In genomic region chr10:121033128-121033791, GRCm38 (mm10) we compare ENCODE assay signal across 8 mouse cellular contexts. TPM values are rescaled to one million over a fixed set of nuclear protein-coding genes. Genes with fewer than 3 reads are reported as not detected.
DNase-seq lines count a peak whose midpoint lies in the region; ATAC-seq and TF ChIP-seq lines count a peak whose summit lies in the region.

No protein-coding gene starts in this region.

- no peaks in the 10 kb centered on the region for H3K9me3 ChIP-seq in heart, embryonic 13.5 days
- H3K9me3 ChIP-seq in kidney, postnatal 0 days (replicated peaks; ENCODE audit: low read length): no peaks in the 10 kb centered on the region
- no peaks in the 10 kb centered on the region for H3K9me3 ChIP-seq in liver, embryonic 16.5 days (replicated peaks; ENCODE audit: control insufficient read depth, low read length)
- no peaks in the 10 kb centered on the region for H3K9me3 ChIP-seq in neural tube, embryonic 12.5 days
- no peaks in the 10 kb centered on the region for H3K9me3 ChIP-seq in stomach, postnatal 0 days (ENCODE audit: control insufficient read depth, low read length)

- ATAC-seq in heart, embryonic 13.5 days (ENCODE audit: extremely low read depth, insufficient number of reproducible peaks, low FRiP score, low TSS enrichment): no peak
- ATAC-seq in kidney, postnatal 0 days (replicated peaks; ENCODE audit: low FRiP score, low read depth): peak; percentile 82
- ATAC-seq in liver, embryonic 16.5 days (ENCODE audit: low read depth): peak; percentile 80
- peak; percentile 89 for ATAC-seq in neural tube, embryonic 12.5 days (ENCODE audit: low FRiP score, low read depth)
- ATAC-seq in stomach, postnatal 0 days (ENCODE audit: low FRiP score, low TSS enrichment): peak; percentile 91

- WGBS in heart, embryonic 13.5 days: under 1% methylated on average over 25 of the region's 25 CpGs
- WGBS in kidney, postnatal 0 days: under 1% methylated on average over 25 of the region's 25 CpGs
- WGBS in liver, embryonic 16.5 days (ENCODE audit: insufficient replicate concordance): under 1% methylated on average over 25 of the region's 25 CpGs
- under 1% methylated on average over 25 of the region's 25 CpGs for WGBS in neural tube, embryonic 12.5 days
- WGBS in stomach, postnatal 0 days: under 1% methylated on average over 25 of the region's 25 CpGs

- no peak overlapping the region for H3K27ac ChIP-seq in embryonic fibroblast, embryonic 13.5 days (ENCODE audit: insufficient read depth, low read length)
- no peak overlapping the region for H3K27ac ChIP-seq in heart, embryonic 13.5 days (replicated peaks)
- H3K27ac ChIP-seq in kidney, postnatal 0 days: no peak overlapping the region
- H3K27ac ChIP-seq in liver, embryonic 16.5 days (ENCODE audit: low read length): no peak overlapping the region
- no peak overlapping the region for H3K27ac ChIP-seq in neural tube, embryonic 12.5 days
- H3K27ac ChIP-seq in stomach, postnatal 0 days (replicated peaks): no peak overlapping the region

- H3K9ac ChIP-seq in heart, embryonic 13.5 days: peak overlapping the region; percentile 78
- no peak overlapping the region for H3K9ac ChIP-seq in kidney, postnatal 0 days (ENCODE audit: low read depth, low read length)
- no peak overlapping the region for H3K9ac ChIP-seq in liver, embryonic 16.5 days (ENCODE audit: low read depth, low read length)
- no peak overlapping the region for H3K9ac ChIP-seq in neural tube, embryonic 12.5 days
- 0 out of 2 replicates have a peak overlapping the region, but pooled peaks have one; percentile 23 for H3K9ac ChIP-seq in stomach, postnatal 0 days (ENCODE audit: low read length)

- H3K36me3 ChIP-seq in heart, embryonic 13.5 days: no peaks in the 10 kb centered on the region
- H3K36me3 ChIP-seq in kidney, postnatal 0 days (ENCODE audit: insufficient read depth, low read length): no peaks in the 10 kb centered on the region
- no peaks in the 10 kb centered on the region for H3K36me3 ChIP-seq in liver, embryonic 16.5 days (ENCODE audit: control insufficient read depth, insufficient read depth)
- no peaks in the 10 kb centered on the region for H3K36me3 ChIP-seq in neural tube, embryonic 12.5 days
- no peaks in the 10 kb centered on the region for H3K36me3 ChIP-seq in stomach, postnatal 0 days (ENCODE audit: control insufficient read depth, insufficient read depth, low read length)

- peaks cover 25% of the 10 kb centered on the region for H3K27me3 ChIP-seq in heart, embryonic 13.5 days (replicated peaks)
- peaks cover 24% of the 10 kb centered on the region for H3K27me3 ChIP-seq in kidney, postnatal 0 days (ENCODE audit: insufficient read depth, low read length)
- H3K27me3 ChIP-seq in liver, embryonic 16.5 days (ENCODE audit: control insufficient read depth, insufficient read depth, low read depth, low read length): peaks cover 16% of the 10 kb centered on the region
- H3K27me3 ChIP-seq in neural tube, embryonic 12.5 days (replicated peaks): peaks cover 17% of the 10 kb centered on the region
- H3K27me3 ChIP-seq in stomach, postnatal 0 days (ENCODE audit: control insufficient read depth, insufficient read depth, low read length): no peaks in the 10 kb centered on the region

- DNase-seq in CD4-positive helper T cell, adult 2 months (ENCODE audit: low read depth, low spot score): peak; percentile 65
- DNase-seq in adrenal gland, postnatal 4 days (ENCODE audit: low spot score in 2 of 2): peak; percentile 45 to 75
- peak; percentile 94 for DNase-seq in kidney, postnatal 0 days (ENCODE audit: low spot score)
- peak; percentile 83 for DNase-seq in stomach, postnatal 0 days (ENCODE audit: low spot score)

- H3K4me3 ChIP-seq in embryonic fibroblast, embryonic 13.5 days (ENCODE audit: insufficient read depth, low read length): peak overlapping the region; percentile 49
- H3K4me3 ChIP-seq in heart, embryonic 13.5 days: peak overlapping the region; percentile 70
- H3K4me3 ChIP-seq in kidney, postnatal 0 days (replicated peaks; ENCODE audit: low read depth, low read length): peak overlapping the region; percentile 44
- H3K4me3 ChIP-seq in liver, embryonic 16.5 days (ENCODE audit: low read depth, low read length): peak overlapping the region; percentile 58
- peak overlapping the region; percentile 48 for H3K4me3 ChIP-seq in neural tube, embryonic 12.5 days
- H3K4me3 ChIP-seq in stomach, postnatal 0 days (ENCODE audit: low read depth, low read length): peak overlapping the region; percentile 50

- TF ChIP-seq CTCF in embryonic fibroblast, embryonic 13.5 days (IDR thresholded peaks at IDR 0.05; ENCODE audit: borderline replicate concordance, insufficient read depth, low read length): peak; percentile 38
- peak; percentile 69 for TF ChIP-seq CTCF in kidney, postnatal 0 days (IDR thresholded peaks at IDR 0.05; ENCODE audit: low read depth)
- peak; percentile 71 for TF ChIP-seq CTCF in stomach, postnatal 0 days (IDR thresholded peaks at IDR 0.05; ENCODE audit: low read depth)

- no peaks in the 10 kb centered on the region for H3K4me1 ChIP-seq in embryonic fibroblast, embryonic 13.5 days (ENCODE audit: control insufficient read depth, insufficient read depth, low read length)
- H3K4me1 ChIP-seq in heart, embryonic 13.5 days: peaks cover 20% of the 10 kb centered on the region
- peaks cover 5% of the 10 kb centered on the region; the same call in 1 of the 2 replicates for H3K4me1 ChIP-seq in kidney, postnatal 0 days (replicated peaks; ENCODE audit: insufficient read depth, low read length)
- peaks cover 4% of the 10 kb centered on the region; the same call in 1 of the 2 replicates for H3K4me1 ChIP-seq in liver, embryonic 16.5 days (ENCODE audit: control insufficient read depth, low read depth, low read length)
- H3K4me1 ChIP-seq in neural tube, embryonic 12.5 days: peaks cover 4% of the 10 kb centered on the region
- peaks cover 5% of the 10 kb centered on the region for H3K4me1 ChIP-seq in stomach, postnatal 0 days (replicated peaks; ENCODE audit: control insufficient read depth, insufficient read depth)

- no peak for TF ChIP-seq EP300 in stomach, postnatal 0 days (optimal IDR thresholded peaks at IDR 0.05)

- no peak for TF ChIP-seq POLR2A in embryonic fibroblast, embryonic 13.5 days (IDR thresholded peaks at IDR 0.05; ENCODE audit: low read depth, low read length)

- peak overlapping the region; percentile 88 for H3K4me2 ChIP-seq in heart, embryonic 13.5 days
- peak overlapping the region; percentile 93 for H3K4me2 ChIP-seq in kidney, postnatal 0 days (ENCODE audit: low read length)
- peak overlapping the region; percentile 78 for H3K4me2 ChIP-seq in liver, embryonic 16.5 days (ENCODE audit: low read depth, low read length)
- peak overlapping the region; percentile 75 for H3K4me2 ChIP-seq in neural tube, embryonic 12.5 days (replicated peaks)
- H3K4me2 ChIP-seq in stomach, postnatal 0 days (replicated peaks; ENCODE audit: low read depth): peak overlapping the region; percentile 89

RNA-seq across cellular contexts. Expression of gene Wif1, which starts 0.5 kb away (rescaled TPM):
- 1 to 10 TPM in 1 of 2 experiments, under 1 TPM in 1; 0.67 to 2.1 TPM for total RNA-seq in adrenal gland, postnatal 4 days (2021)
- polyA plus RNA-seq in embryonic fibroblast, embryonic 13.5 days (2011; ENCODE audit: insufficient read length, low read depth, missing spikeins): 0.22 and 0.70 TPM in 2 replicates
- 6.2 and 8.4 TPM in 2 replicates for polyA plus RNA-seq in heart, embryonic 13.5 days (2015; fragmentation: Nextera tagmentation; extraction: Ambion mirVana)
- 2.1 and 2.3 TPM in 2 replicates for polyA plus RNA-seq in kidney, postnatal 0 days (2015; fragmentation: Nextera tagmentation; extraction: Ambion mirVana)
- 1.0 TPM in 2 replicates for polyA plus RNA-seq in liver, embryonic 16.5 days (2015; fragmentation: Nextera tagmentation; extraction: Ambion mirVana)
- 7.8 and 8.0 TPM in 2 replicates for polyA plus RNA-seq in neural tube, embryonic 12.5 days (2016; fragmentation: Nextera tagmentation; extraction: Ambion mirVana)
- polyA plus RNA-seq in stomach, postnatal 0 days (2015; fragmentation: Nextera tagmentation; extraction: Ambion mirVana): 0.79 and 0.94 TPM in 2 replicates

RNA-seq across cellular contexts. Expression of gene Lemd3, which starts 54.1 kb away (rescaled TPM):
- total RNA-seq in adrenal gland, postnatal 4 days (2021): 10 to 100 TPM; 28.4 to 28.6 TPM
- 11.2 and 13.0 TPM in 2 replicates for polyA plus RNA-seq in embryonic fibroblast, embryonic 13.5 days (2011; ENCODE audit: insufficient read length, low read depth, missing spikeins)
- polyA plus RNA-seq in heart, embryonic 13.5 days (2015; fragmentation: Nextera tagmentation; extraction: Ambion mirVana): 2.0 and 2.3 TPM in 2 replicates
- 3.4 and 4.0 TPM in 2 replicates for polyA plus RNA-seq in kidney, postnatal 0 days (2015; fragmentation: Nextera tagmentation; extraction: Ambion mirVana)
- polyA plus RNA-seq in liver, embryonic 16.5 days (2015; fragmentation: Nextera tagmentation; extraction: Ambion mirVana): 0.44 and 0.63 TPM in 2 replicates
- polyA plus RNA-seq in neural tube, embryonic 12.5 days (2016; fragmentation: Nextera tagmentation; extraction: Ambion mirVana): 4.7 and 4.8 TPM in 2 replicates
- polyA plus RNA-seq in stomach, postnatal 0 days (2015; fragmentation: Nextera tagmentation; extraction: Ambion mirVana): 1.7 TPM in 2 replicates

Comparison
In these comparisons a context has a peak if more than half of its experiments do, and no peak if none do; other contexts are left out.
1. H3K9ac ChIP-seq: peak in heart, embryonic 13.5 days (single experiment) and stomach, postnatal 0 days (single experiment); none in kidney, postnatal 0 days (single experiment), liver, embryonic 16.5 days (single experiment) and neural tube, embryonic 12.5 days (single experiment).
2. Peak in every context shown above with its lines, with median percentiles within 50 percentile points of each other: DNase-seq, H3K4me3 ChIP-seq, CTCF ChIP-seq and H3K4me2 ChIP-seq.